Mouse (Mus musculus) C2C12 (cell line): ENCODE data around the gene Xpot. TPM values are rescaled to one million over a fixed set of nuclear protein-coding genes. Genes with fewer than 3 reads are reported as not detected.

ENCODE experiments used
- H3K27me3 ChIP-seq: one replicate; pipeline ENCODE4 v1.6.1; 2011; ENCODE audit not compliant: control insufficient read depth, insufficient read depth, insufficient read length
- H3K36me3 ChIP-seq: one replicate; pipeline ENCODE4 v1.6.1; 2011; ENCODE audit not compliant: control insufficient read depth, insufficient read depth
- H3K4me3 ChIP-seq: one replicate; pipeline ENCODE4 v1.5.1; 2011; ENCODE audit warnings: mild to moderate bottlenecking, control low read depth; ENCODE audit not compliant: poor library complexity, insufficient read depth, severe bottlenecking
- H3K79me2 ChIP-seq: one replicate; pipeline ENCODE4 v1.6.1; 2011; ENCODE audit not compliant: control insufficient read depth, insufficient read depth
- H3K79me3 ChIP-seq: one replicate; pipeline ENCODE4 v1.6.1; 2011; ENCODE audit warnings: low read depth, control low read depth
- H3ac ChIP-seq: one replicate; pipeline ENCODE3; 2011; ENCODE audit warnings: low read depth; ENCODE audit not compliant: control insufficient read depth, insufficient read length
- CEBPB ChIP-seq: IDR thresholded peaks from one replicate; pipeline ENCODE4 v1.6.1; 2011; ENCODE audit warnings: low read depth, mild to moderate bottlenecking, control low read depth, moderate library complexity
- CTCF ChIP-seq: IDR thresholded peaks from one replicate; pipeline ENCODE4 v1.5.1; 2011; ENCODE audit not compliant: control insufficient read depth, insufficient read depth, insufficient read length
- FOSL1 ChIP-seq: IDR thresholded peaks from one replicate; pipeline ENCODE4 v1.8.0; 2011; ENCODE audit warnings: mild to moderate bottlenecking, low read length; ENCODE audit not compliant: poor library complexity, insufficient read depth, severe bottlenecking
- MAX ChIP-seq: IDR thresholded peaks from one replicate; pipeline ENCODE4 v1.6.1; 2011; ENCODE audit warnings: mild to moderate bottlenecking, control low read depth
- MYOD1 ChIP-seq: IDR thresholded peaks from one replicate; pipeline ENCODE4 v1.6.1; 2011; ENCODE audit warnings: low read depth; ENCODE audit not compliant: control insufficient read depth, insufficient read length
- MYOG ChIP-seq: IDR thresholded peaks from one replicate; pipeline ENCODE4 v1.6.1; 2011; ENCODE audit not compliant: control insufficient read depth, insufficient read length; ENCODE audit errors: extremely low read depth
- USF1 ChIP-seq: IDR thresholded peaks from one replicate; pipeline ENCODE4 v1.6.1; 2011; ENCODE audit warnings: low read depth, mild to moderate bottlenecking, control low read depth, moderate library complexity
- polyA plus RNA-seq: library from polyadenylated mRNA; unstranded; fragments of >200 nt; fragmentation: generic; extraction: Trizol; gene quantifications from one replicate; pipeline ENCODE4 v1.2.1, GENCODE M21; 2012; ENCODE audit warnings: missing spikeins

Gene Xpot
- polyA plus RNA-seq, 1 experiment = 50.6 TPM

GRCm38 (mm10) chr10:121581405-121581804, 44.7 kb downstream of the Xpot start:
- H3K79me2 ChIP-seq = peaks cover 86% of the 10 kb centered on the region
- H3K36me3 ChIP-seq = peaks cover 65% of the 10 kb centered on the region
- no peaks in the 10 kb centered on the region for H3K27me3 ChIP-seq
- H3K4me3 ChIP-seq = no peak overlapping the region
- peaks cover 72% of the 10 kb centered on the region for H3K79me3 ChIP-seq
- H3ac ChIP-seq = no peak overlapping the region
- no peak for TF ChIP-seq MAX
- no peak for TF ChIP-seq CEBPB
- TF ChIP-seq MYOG = no peak
- TF ChIP-seq MYOD1 = no peak
- no peak for TF ChIP-seq USF1
- TF ChIP-seq CTCF = no peak
- no peak for TF ChIP-seq FOSL1

GRCm38 (mm10) chr10:121580381-121580780, 45.8 kb downstream of the Xpot start:
- TF ChIP-seq CEBPB = no peak
- Histone ChIP-seq H3ac (no peak overlapping the region), H3K27me3 (no peaks in the 10 kb centered on the region), H3K36me3 (peaks cover 74% of the 10 kb centered on the region), H3K79me2 (peaks cover 87% of the 10 kb centered on the region), H3K79me3 (peaks cover 67% of the 10 kb centered on the region), H3K4me3 (no peak overlapping the region)

- H3K36me3 ChIP-seq = peaks cover 58% of the 10 kb centered on the region
- no peak for TF ChIP-seq CEBPB
- no peak for TF ChIP-seq CTCF
- no peak for TF ChIP-seq USF1
- TF ChIP-seq MYOD1 = no peak
- no peak for TF ChIP-seq MYOG
- no peak for TF ChIP-seq FOSL1
- no peak for TF ChIP-seq MAX
- peaks cover 29% of the 10 kb centered on the region for H3K79me3 ChIP-seq
- H3K27me3 ChIP-seq = no peaks in the 10 kb centered on the region
- no peak overlapping the region for H3ac ChIP-seq
- H3K4me3 ChIP-seq = no peak overlapping the region
- peaks cover 59% of the 10 kb centered on the region for H3K79me2 ChIP-seq
Measured at GRCm38 (mm10) chr10:121576372-121576771, 49.8 kb downstream of the Xpot start.

GRCm38 (mm10) chr10:121571511-121572147, 54.5 kb downstream of the Xpot start:
- peaks cover 68% of the 10 kb centered on the region for H3K36me3 ChIP-seq
- peaks cover 46% of the 10 kb centered on the region for H3K79me2 ChIP-seq
- no peak for TF ChIP-seq MAX
- TF ChIP-seq CEBPB = peak; percentile 29
- H3K4me3 ChIP-seq = no peak overlapping the region
- H3K79me3 ChIP-seq = peaks cover 4% of the 10 kb centered on the region
- no peaks in the 10 kb centered on the region for H3K27me3 ChIP-seq
- H3ac ChIP-seq = no peak overlapping the region

GRCm38 (mm10) chr10:121571031-121571430, 55.1 kb downstream of the Xpot start:
- Histone ChIP-seq H3K79me3 (peaks cover 1% of the 10 kb centered on the region), H3ac (no peak overlapping the region), H3K4me3 (no peak overlapping the region), H3K36me3 (peaks cover 64% of the 10 kb centered on the region), H3K79me2 (peaks cover 40% of the 10 kb centered on the region), H3K27me3 (no peaks in the 10 kb centered on the region)
- no peak for TF ChIP-seq MYOG

GRCm38 (mm10) chr10:121569796-121570195, 56.3 kb downstream of the Xpot start:
- H3K79me2 ChIP-seq = peaks cover 28% of the 10 kb centered on the region
- H3K27me3 ChIP-seq = no peaks in the 10 kb centered on the region
- no peak overlapping the region for H3K4me3 ChIP-seq
- H3K36me3 ChIP-seq = peaks cover 64% of the 10 kb centered on the region
- TF ChIP-seq MYOD1 (no peak), CTCF (no peak), USF1 (no peak), MYOG (no peak), FOSL1 (no peak), MAX (no peak), CEBPB (no peak)
- H3ac ChIP-seq = no peak overlapping the region
- no peaks in the 10 kb centered on the region for H3K79me3 ChIP-seq
